Mouse (Mus musculus): ENCODE results near the gene Dhcr24. TPM values are rescaled to one million over a fixed set of nuclear protein-coding genes. Genes with fewer than 3 reads are reported as not detected.

Dhcr24 gene
- polyA plus RNA-seq, 1 experiment from 2014 or later, result 10.5 TPM

Other genes starting within 250 kb of the Dhcr24 start
- gene Usp24, start 244.8 kb upstream of the Dhcr24 start, polyA plus RNA-seq (2016; fragmentation: Nextera tagmentation; extraction: Ambion mirVana), result 7.6 and 8.6 TPM in 2 replicates
- gene Pcsk9, start 96.7 kb upstream of the Dhcr24 start, polyA plus RNA-seq (2016; fragmentation: Nextera tagmentation; extraction: Ambion mirVana), result 5.9 and 6.9 TPM in 2 replicates
- not detected in 2 replicates for gene Bsnd, start 68.8 kb upstream of the Dhcr24 start, polyA plus RNA-seq (2016; fragmentation: Nextera tagmentation; extraction: Ambion mirVana)
- 0.36 TPM in 1 of 2 replicates, not detected in the other for gene Lexm, start 56.2 kb downstream of the Dhcr24 start, polyA plus RNA-seq (2016; fragmentation: Nextera tagmentation; extraction: Ambion mirVana)
- gene Ttc22, start 61.4 kb downstream of the Dhcr24 start, polyA plus RNA-seq (2016; fragmentation: Nextera tagmentation; extraction: Ambion mirVana), result not detected in 2 replicates
- 14.9 and 19.7 TPM in 2 replicates for gene Pars2, start 90.0 kb downstream of the Dhcr24 start, polyA plus RNA-seq (2016; fragmentation: Nextera tagmentation; extraction: Ambion mirVana)
- gene Ttc4, start 117.9 kb downstream of the Dhcr24 start, polyA plus RNA-seq (2016; fragmentation: Nextera tagmentation; extraction: Ambion mirVana), result 105 and 114 TPM in 2 replicates
- 0.06 and 0.12 TPM in 2 replicates for gene Mroh7, start 169.9 kb downstream of the Dhcr24 start, polyA plus RNA-seq (2016; fragmentation: Nextera tagmentation; extraction: Ambion mirVana)
- 0.09 TPM in 1 of 2 replicates, not detected in the other for gene Fam151a, start 172.9 kb downstream of the Dhcr24 start, polyA plus RNA-seq (2016; fragmentation: Nextera tagmentation; extraction: Ambion mirVana)
- 1.9 and 2.1 TPM in 2 replicates for gene Acot11, start 244.0 kb downstream of the Dhcr24 start, polyA plus RNA-seq (2016; fragmentation: Nextera tagmentation; extraction: Ambion mirVana)

Data from forebrain, embryonic 10.5 days (tissue).